Mouse (Mus musculus): Measurements from ENCODE around the gene Apba1.

The Apba1 gene

DNA sequence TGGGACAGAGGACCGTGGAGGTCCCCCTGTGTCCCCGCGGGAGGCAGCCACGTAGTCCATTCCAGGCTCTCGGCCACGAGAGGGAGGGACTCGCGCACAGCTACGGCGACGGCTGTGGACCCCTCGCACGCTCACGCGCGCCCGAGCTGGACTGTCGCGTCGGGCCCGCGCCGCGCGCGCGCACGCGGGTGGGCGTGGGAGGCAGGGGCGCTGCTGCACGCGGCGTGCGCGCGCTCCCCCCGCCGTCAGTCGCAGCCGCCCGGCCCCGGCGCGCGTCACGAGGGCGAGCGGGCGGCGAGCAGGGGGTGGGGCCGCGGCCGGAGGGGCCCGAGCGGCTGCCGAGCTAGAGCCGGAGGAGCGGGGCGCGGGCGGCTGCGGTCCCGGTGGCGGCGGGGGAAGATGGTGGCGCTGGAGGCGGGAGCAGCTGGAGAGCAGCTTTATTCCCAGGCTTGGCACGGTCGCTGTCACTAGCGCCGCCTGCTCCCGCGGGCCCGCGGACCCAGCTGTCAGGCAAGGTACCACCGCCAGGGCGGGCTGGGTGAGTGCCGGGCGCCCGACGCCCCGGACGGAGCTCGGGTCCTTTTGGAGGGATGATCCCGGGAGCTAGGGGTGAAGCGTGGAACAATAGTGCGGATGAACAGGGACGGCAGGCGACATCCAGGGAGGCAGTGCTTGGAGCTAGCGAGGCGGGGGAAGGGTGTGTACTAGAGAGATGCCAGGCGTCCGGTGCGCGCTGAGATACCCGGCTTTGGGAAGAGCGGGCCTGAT is at the start of gene Apba1:
Gene Apba1 (plus strand): TSS at position 334 of the 768 bp plus-strand sequence.
- peak; percentile 48 for DNase-seq (ENCODE audit: low read depth, low spot score)

DNA sequence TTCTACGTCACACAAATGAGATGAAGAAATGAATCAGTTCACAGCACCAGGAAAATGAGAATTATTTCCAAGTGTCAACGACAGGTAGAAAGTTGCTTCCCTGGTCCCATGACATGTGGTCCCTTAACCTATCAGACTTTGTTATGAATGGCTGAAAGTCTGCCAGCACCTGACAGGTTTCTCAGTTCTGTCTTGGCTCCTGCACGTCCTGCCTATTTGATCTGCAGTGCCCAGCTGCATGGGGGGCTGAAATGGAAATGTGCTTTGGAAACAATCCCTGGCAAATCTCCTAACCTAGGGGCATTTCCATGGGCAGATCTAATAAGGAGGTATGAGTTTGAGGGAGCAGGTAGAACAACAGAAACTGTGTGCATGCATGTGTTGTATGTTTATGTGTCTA is 12.2 kb upstream of the Apba1 start:
- DNase-seq (ENCODE audit: low read depth, low spot score) = no peak

DNA sequence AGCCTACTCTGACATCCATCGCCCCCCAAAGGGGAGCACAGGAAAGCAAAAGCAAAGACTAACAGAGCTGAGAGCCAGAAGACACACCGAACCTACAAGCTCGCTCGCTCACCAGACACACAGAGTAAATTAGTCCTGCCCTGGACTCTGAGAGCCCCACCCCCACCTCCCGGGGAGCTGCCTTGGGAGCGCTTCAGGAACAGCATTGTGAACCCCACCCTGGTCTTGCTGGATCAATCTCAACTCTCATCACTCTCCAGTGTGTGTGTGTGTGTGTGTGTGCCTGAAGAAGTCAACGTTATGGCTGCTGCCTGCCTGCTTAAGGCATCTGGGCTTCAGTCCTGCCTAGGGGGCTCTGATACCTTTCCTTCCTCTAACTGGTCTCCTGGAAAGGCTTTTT is 1.7 kb upstream of the Apba1 start:
- DNase-seq (ENCODE audit: low read depth, low spot score) = no peak

DNA sequence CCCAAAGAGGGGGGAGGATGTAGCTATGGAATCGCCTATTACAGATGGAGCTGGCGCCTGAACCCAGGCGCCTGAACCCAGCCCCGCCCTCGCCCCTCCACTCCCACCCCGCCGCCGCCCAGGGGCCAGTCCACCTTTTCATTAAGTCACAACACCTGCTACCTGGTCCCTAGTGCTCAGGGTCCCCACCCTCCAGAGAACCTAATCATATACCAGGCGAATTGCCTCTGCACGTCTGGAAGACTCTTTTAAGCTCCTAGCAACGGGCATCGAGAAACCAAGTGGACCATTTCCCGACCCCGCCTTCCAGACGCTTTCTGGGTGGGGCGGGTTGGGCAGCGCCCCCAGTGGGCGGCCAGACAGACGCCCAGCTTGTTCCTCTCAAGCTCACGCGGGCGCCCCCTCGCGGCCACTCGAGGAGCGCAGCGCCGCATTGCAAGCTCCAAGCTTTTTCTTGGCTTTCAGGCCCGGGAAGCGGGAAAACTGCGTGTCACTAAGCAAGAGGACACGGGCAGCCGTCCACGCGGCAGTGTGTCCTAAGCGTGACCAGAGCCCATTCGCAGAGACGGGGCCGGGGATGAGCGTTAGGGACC is 630 bp upstream of the Apba1 start:
- DNase-seq (ENCODE audit: low read depth, low spot score) = peak; percentile 93

DNA sequence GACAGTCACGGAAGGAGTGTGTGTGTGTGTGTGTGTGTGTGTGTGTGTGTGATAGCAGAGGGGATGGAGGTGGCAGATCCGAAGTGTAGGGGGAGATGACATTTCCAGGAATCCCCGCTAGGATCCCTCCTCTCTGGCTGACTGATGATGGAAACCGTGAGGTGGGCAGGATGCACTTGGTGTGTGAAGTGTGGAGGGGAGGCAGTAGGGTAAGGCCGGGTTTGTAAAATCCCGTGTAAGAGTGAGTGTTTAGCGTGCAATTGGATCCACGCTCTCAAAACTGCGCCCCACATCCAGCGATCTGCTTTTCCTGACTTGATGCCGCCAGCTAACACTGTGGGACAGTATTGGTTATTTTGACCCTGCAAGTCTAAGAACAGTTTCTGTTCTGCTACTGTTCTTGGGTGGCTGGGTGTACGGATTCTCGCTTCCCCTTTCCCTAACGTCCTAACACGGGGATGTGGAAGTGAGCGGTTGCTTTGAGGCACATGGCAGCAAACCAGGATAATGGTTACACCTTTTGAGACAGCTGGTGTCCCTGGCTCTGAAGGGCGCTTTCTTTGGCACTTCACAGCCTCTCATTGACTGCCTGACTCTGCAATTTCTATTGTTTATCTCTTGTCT is 747 bp downstream of the Apba1 start:
- DNase-seq (ENCODE audit: low read depth, low spot score) = no peak

DNA sequence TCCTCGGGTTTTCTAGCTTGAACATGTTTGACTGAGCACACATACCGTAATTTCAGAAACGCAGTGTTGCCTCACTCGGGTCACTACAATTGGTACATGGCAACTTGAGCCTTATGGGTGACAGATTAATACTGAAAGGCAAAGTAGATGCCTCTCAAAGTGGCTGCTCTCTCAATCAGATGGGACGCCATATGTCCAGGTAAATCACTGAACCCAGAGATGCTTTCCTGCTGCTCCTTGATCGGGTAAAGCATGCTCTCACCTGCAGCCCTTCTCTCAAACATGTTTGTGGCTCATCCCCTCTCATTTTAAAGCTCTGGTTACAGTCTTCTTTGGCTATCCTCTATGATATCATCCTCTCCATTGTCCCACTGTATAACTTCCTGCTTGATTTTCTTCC is 4.7 kb downstream of the Apba1 start:
- DNase-seq (ENCODE audit: low read depth, low spot score) = no peak

DNA sequence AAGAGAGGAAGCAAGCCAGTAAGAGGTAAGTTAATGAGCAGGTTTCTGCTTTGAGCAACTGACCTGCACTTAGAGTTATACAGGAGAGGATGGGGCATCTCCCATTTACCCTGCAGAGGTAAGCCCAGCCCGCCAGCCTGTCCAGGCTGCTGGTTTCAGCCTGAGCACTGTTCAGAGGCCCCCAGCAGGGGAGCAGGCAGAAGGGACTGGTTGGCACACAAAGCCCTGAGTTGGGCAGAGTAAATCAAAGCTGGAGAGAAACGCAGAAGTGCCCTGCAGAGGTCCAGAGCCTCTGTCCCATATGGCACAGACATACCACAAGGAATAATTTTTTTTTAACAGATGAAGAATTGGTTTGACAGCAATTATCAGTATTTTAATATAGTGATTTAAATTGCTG is 5.4 kb downstream of the Apba1 start:
- DNase-seq (ENCODE audit: low read depth, low spot score) = no peak

DNA sequence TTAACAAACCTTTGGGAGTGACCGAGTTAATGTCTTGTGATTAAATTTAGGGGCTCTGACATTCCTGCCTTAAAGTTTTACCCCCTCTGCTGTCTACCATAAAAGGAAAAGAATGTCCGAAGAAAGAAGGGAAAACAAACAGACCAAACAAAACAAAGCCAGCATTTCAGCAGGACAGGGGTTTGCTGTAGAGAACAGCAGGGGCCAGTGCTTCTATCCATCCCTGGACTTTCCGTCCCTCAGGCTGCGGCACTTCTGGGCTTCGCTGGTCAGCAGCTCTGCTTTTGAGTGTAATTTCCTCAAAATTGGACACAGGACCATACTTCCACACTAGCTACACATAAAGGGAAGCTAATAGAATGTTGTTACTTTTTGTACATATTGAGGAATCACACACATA is 10.2 kb downstream of the Apba1 start:
- no peak for DNase-seq (ENCODE audit: low read depth, low spot score)

DNA sequence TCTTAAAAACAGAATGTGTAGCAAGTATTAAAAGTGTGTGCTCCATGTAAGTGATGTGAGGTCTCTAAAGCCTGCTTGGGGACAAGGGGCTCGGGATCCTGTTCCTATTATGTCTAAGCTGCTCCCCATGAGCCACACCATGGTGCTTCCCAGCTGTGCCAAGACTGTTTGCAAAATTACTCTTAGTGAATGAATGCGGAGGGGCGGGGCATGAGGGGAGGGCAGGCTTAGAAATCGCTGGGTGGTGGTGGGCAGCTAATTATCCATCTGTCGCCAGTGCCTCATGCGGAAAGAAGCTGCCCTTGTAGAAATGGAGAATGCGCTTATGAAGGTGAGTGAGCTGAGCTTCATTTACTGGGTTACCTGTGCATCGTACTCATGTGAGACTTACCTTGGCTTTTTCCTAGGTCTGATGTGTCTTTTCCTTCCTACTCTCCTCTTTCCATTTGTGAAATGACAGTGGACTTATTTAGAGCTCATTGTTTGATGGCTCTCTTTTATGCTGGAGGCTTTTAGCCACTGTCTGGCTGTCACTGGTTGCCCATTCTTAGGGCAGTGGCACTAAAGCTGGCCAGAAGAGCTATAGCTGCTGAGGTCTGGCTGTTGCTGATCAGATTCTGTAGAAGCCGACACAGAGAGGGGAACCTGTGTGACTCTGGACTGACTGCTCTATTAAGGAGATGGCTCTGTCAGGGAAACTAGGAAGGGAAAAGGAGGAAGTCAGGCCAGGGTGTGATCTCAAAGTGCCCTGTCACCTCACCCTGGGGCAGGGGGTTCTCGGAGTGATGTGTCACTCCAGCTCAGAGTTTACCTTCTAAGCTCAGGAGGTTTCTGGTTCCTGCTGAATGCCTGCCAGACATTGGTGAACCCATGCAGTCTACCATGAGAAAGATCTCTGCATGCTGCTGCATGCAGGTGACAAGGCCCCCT is 12.1 kb downstream of the Apba1 start:
- DNase-seq (ENCODE audit: low read depth, low spot score) = no peak

DNA sequence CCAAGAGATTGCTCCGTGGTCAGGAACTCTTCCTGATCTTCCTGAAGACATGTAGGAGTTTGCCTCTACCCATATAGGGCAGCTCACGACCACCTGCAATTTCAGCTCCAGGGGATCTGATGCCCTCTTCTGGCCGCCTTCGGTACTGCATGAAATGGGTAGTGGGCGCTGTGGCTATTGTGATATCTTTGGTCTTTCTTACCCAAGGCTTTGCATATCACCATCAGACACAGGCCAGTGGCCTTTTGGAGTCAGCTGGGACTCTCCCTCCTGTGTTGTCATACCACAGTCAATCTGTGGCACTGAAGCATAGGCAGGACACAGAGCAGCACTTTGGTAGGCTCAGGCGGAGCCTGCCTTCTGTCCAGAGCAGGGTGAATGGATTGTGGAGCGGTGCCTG is 13.3 kb downstream of the Apba1 start:
- DNase-seq (ENCODE audit: low read depth, low spot score) = no peak

DNA sequence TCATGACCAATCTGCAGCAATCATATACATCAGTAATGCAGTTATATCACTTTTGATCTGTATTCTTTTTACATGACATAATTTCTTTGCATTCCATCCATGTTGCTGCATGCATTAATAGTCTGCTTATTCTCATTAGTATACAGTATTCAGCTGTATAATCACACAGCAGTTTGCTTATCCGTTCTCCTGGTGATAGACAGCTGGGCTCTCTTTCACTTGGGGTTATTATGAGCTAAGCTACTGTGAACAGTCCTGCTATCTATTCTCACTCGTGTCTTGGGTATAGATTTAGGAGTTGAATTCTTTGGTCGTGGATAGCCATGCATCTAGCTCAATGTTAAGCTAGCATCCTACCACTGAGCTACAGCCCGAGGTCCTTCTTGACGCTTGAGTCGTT is 16.7 kb downstream of the Apba1 start:
- no peak for DNase-seq (ENCODE audit: low read depth, low spot score)

DNA sequence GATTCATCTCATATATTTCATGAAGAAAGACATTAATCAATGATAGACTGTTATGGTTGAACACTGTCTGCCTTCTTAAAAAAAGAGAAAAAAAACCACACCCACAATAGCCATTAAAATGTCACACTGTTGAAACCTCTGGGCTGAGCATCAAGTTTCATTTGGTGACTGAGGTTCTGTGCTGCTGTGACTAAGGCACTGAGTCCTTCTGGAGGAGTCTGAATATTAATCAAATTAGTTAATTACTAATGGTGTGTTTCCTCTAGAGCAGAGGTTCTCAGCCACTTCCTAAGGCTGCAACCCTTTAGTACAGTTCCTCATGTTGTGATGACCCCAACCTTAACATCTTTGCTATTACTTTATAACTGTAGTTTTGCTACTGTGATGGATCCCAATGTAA is 20.4 kb downstream of the Apba1 start:
- no peak for DNase-seq (ENCODE audit: low read depth, low spot score)

DNA sequence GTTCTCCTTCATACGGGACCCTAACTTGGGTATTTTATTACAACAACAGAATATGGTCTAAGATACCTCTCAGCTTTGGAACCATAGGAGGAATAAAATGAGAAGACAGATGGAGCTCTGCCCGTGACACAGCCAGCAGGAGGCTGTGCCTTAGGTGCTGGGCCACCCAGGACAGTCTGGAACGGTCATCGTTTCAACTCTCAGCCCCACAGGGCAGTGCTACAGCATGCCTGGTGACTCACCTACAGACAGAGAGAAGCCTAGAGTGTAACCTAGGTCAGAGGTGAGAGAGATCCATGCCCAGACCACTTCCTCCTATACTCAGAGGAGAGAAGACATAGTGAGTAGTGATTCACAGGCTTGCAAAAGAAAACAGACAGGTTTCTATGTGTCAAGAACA is 21.4 kb downstream of the Apba1 start:
- DNase-seq (ENCODE audit: low read depth, low spot score) = no peak

DNA sequence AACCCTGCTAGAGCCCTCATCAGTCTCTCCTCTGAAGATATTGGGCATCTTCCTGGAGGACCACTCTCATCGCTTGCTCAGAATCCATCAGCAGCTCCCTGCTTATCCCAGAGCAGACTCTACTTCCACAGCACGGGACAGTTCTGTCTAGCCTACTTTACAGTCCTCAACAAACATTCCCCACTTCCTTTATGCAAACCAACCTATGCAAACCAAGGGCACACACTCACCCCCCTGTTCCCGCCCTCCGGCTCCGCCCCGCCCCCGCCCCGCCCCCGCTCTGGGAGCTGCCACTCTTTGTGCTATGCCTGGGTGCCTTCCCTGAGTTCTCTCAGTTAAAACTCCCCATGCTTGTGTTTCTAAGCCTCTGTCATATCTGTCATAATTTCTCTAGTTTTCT is 23.3 kb downstream of the Apba1 start:
- no peak for DNase-seq (ENCODE audit: low read depth, low spot score)

DNA sequence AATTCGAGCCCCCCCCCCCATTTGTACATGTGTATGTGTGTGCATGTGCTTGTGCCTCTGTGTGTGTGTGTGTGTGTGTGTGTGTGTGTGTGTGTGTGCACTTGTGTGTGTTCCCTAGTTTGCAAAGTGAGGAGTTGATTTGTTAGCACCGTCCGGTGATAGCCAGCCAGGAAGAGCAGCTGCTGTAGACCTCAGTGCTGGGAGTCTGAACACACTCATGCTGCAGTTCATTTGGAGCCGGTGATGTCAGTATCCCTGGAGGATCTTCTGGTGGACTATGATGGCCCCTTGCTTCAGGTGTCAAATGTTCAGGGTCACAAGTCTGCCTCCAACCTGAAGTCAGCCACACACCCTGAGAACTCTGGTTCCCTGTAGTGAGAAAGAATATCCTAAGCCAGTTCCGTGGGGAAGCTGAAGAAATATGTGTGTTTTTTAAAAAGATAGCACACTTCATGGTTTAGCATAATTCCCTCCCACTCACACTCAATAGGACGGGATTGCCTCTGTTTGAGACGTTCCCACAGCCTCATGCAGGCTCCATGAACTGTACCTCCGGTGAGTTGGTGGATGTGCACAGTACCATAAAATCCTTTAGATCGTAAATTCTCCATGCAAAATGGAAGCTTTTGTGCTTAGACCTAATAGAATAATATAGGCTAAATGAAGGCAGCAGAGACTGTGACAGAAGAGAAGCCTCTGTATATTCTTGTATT is 29.9 kb downstream of the Apba1 start:
- no peak for DNase-seq (ENCODE audit: low read depth, low spot score)

DNA sequence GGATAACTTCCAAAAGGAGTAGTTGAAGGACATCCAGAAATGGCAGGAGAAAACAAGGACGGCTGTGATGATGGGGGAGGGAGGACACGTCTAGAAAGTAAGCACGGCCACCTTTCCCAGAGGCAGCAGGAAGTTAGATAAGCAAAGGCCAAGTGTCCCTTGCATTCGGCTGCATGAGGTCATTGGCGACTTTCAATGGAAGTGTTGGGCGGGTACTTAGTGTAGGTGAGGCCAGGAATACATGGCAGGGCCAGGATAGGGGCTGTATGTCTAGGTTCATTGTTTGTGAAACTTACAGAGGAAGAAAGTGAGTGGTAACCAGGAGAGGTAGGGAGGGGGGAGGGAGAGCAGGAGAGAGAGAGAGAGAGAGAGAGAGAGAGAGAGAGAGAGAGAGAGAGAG is 33.0 kb downstream of the Apba1 start:
- no peak for DNase-seq (ENCODE audit: low read depth, low spot score)

DNA sequence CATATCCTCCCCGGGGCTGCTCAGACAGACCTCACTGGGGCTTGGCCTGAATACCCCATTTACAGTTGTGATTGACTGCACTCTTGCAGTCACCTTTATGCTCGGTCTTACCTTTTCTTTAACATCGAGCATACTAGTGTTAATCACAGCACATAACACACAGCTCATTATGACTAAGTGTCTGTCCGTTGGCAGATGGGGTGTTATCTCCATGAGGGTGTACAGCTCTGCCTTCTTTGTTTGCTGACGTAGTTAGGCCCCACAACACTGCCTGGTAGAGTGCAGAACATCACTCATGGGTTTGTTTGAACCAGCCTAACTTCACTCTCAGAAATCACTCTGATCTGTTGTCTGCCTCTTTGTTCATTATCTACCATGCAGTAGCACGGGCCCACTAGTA is 33.9 kb downstream of the Apba1 start:
- no peak for DNase-seq (ENCODE audit: low read depth, low spot score)

DNA sequence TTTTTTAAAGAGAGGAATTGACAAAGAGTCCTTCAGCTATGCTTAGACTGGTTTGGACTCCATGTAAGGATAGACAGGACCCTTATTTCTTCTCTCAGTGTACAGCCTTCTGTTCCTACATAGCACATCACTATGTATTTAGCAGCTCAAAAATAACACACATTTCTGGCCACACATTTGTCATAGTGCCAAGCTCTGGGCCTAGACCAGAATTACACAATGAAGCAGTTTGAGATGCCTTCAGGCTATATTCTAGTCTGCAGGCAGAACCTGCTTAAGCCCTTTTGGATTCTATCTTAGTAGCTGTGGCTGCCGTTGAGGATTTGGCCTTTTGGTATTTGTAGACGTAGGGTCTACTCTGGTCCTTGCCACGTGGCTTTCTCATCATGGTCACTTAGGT is 35.8 kb downstream of the Apba1 start:
- no peak for DNase-seq (ENCODE audit: low read depth, low spot score)

DNA sequence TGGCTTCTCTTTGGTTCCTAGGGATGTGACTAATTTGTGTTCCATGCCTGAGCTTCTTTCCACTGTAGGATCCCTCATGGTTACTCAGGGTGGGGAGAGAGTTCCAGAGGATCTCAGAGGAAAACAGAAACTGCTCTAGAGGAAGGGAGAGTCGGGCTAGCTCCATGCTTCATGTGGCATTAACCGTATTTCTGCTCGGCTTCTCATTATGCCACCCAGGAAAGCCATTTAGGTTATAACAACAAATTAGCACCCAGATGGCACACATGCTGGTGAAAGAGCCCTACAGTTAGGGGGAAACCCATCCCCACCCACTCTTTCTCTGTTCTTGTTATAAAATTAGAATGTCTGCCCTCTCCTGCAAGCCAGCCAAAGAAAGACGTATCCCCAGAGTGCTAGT is 36.5 kb downstream of the Apba1 start:
- DNase-seq (ENCODE audit: low read depth, low spot score) = no peak

DNA sequence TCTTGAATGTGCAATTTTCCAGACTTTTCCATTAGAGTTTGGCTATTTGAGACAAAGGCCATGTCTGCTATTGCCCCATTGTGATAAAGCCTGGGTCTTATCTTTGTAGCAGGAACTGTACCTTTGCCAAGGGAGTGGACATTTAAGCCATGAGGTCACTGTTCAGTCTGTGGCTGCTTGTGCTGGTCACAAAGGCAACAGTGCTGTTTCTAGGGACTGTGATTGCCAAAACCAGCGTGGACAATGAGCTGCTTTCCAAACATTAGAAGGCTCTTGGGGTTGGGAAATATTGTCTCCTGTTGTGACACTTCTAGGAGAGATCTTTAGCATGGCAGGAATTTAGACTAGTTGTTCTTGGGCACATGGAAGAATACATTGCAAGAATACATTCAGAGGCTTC is 42.5 kb downstream of the Apba1 start:
- DNase-seq (ENCODE audit: low read depth, low spot score) = no peak

DNA sequence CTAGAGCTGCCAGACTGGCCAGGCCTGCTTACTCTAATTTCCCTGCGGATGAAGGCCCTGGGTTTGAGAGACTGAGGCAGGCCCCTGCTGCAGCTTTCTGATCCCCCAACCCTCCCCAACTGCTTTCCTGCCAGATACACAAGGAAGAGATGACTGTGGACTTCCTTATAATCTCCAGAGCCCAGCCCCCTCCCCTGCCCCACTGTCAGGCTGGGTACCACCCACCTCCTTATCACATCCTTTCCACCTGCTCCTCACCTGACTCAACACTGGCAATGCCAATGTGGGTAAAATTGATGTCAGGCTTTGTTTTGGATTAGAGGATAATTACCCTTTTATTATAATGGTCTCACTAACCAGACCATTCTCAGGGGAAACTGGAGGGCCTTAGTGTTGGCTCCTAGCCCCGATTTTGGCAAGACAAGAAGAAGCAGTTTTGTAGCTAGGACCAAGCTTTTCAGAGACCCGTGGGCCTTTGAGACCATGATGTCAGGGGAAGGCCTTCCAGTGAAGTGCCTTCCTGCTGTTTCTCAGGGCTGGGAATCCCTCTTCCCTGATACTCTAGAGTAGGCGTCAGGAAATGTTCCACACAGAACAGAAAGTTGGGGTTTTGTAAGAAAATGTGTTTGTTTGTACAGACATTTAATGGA is 44.7 kb downstream of the Apba1 start:
- DNase-seq (ENCODE audit: low read depth, low spot score) = no peak
